Mouse (Mus musculus) heart, adult 2 months (tissue): ENCODE measurements around the gene Cyp4f14.

Experiments used
- CTCF ChIP-seq: fragments of 200-600 bp; IDR thresholded peaks from 2 replicates; pipeline ENCODE4 v1.8.1; 2022; ENCODE audit warnings: antibody characterized with exemption, mild to moderate bottlenecking, moderate library complexity
- EP300 ChIP-seq: fragments of 200-500 bp; IDR thresholded peaks from 2 replicates; pipeline ENCODE4 v1.6.1; 2011; ENCODE audit warnings: low read depth, low read length, control low read depth; ENCODE audit not compliant: insufficient read depth
- POLR2A ChIP-seq: fragments of 200-500 bp; IDR thresholded peaks from 2 replicates; pipeline ENCODE4 v1.6.1; 2011; ENCODE audit warnings: mild to moderate bottlenecking, low read depth, low read length, control low read depth; ENCODE audit not compliant: insufficient read depth

- TF ChIP-seq EP300 = no peak
- TF ChIP-seq CTCF = no peak
- TF ChIP-seq POLR2A = no peak
Measured at GRCm38 (mm10) chr17:32878773-32879172, 38.4 kb downstream of the Cyp4f14 start.
